Mouse (Mus musculus): ENCODE measurements around the gene Edaradd.

Gene Edaradd

GRCm38 (mm10) chr13:12519955-12520584 lies at the start of gene Edaradd:
Gene Edaradd (minus strand): TSS chr13:12520438.
- DNase-seq (ENCODE audit: low spot score): peak; percentile 54

GRCm38 (mm10) chr13:12569741-12570140 lies 49.5 kb upstream of the Edaradd start:
- no peak for DNase-seq (ENCODE audit: low spot score)

- DNase-seq (ENCODE audit: low spot score): no peak
These were observed 48.6 kb upstream of the Edaradd start for GRCm38 (mm10) chr13:12568597-12569469.

GRCm38 (mm10) chr13:12567936-12568335 lies 47.7 kb upstream of the Edaradd start:
- DNase-seq (ENCODE audit: low spot score): no peak

- DNase-seq (ENCODE audit: low spot score): peak; percentile 96
These were observed 45.6 kb upstream of the Edaradd start, which contains the start of gene Ero1lb for GRCm38 (mm10) chr13:12565621-12566390. Gene Ero1lb (plus strand): TSS chr13:12565874.

- no peak for DNase-seq (ENCODE audit: low spot score)
These were observed 42.0 kb upstream of the Edaradd start for GRCm38 (mm10) chr13:12562256-12562655.

- no peak for DNase-seq (ENCODE audit: low spot score)
These were observed 41.5 kb upstream of the Edaradd start for GRCm38 (mm10) chr13:12561729-12562128.

GRCm38 (mm10) chr13:12559462-12560120 lies 39.4 kb upstream of the Edaradd start:
- no peak for DNase-seq (ENCODE audit: low spot score)

- DNase-seq (ENCODE audit: low spot score): no peak
These were observed 38.8 kb upstream of the Edaradd start for GRCm38 (mm10) chr13:12559044-12559443.

GRCm38 (mm10) chr13:12554211-12554610 lies 34.0 kb upstream of the Edaradd start:
- DNase-seq (ENCODE audit: low spot score): no peak

- no peak for DNase-seq (ENCODE audit: low spot score)
These were observed 23.8 kb upstream of the Edaradd start for GRCm38 (mm10) chr13:12543880-12544568.

- no peak for DNase-seq (ENCODE audit: low spot score)
These were observed 23.0 kb upstream of the Edaradd start for GRCm38 (mm10) chr13:12543246-12543645.

GRCm38 (mm10) chr13:12542006-12542981 lies 22.1 kb upstream of the Edaradd start:
- DNase-seq (ENCODE audit: low spot score): peak; percentile 29

- no peak for DNase-seq (ENCODE audit: low spot score)
These were observed 19.9 kb upstream of the Edaradd start for GRCm38 (mm10) chr13:12540119-12540518.

- DNase-seq (ENCODE audit: low spot score): no peak
These were observed 19.5 kb upstream of the Edaradd start for GRCm38 (mm10) chr13:12539716-12540115.

GRCm38 (mm10) chr13:12537971-12538370 lies 17.7 kb upstream of the Edaradd start:
- peak; percentile 26 for DNase-seq (ENCODE audit: low spot score)

- no peak for DNase-seq (ENCODE audit: low spot score)
These were observed 14.4 kb upstream of the Edaradd start for GRCm38 (mm10) chr13:12534628-12535027.

- no peak for DNase-seq (ENCODE audit: low spot score)
These were observed 5.4 kb upstream of the Edaradd start for GRCm38 (mm10) chr13:12525678-12526077.

- no peak for DNase-seq (ENCODE audit: low spot score)
These were observed 2.1 kb upstream of the Edaradd start for GRCm38 (mm10) chr13:12522346-12522745.

- DNase-seq (ENCODE audit: low spot score): no peak
These were observed 867 bp downstream of the Edaradd start for GRCm38 (mm10) chr13:12519371-12519770.

Measured in ovary, postnatal 14 days (tissue).